Mouse (Mus musculus) retina, embryonic 14.5 days (tissue): ENCODE results near the gene Nr3c2.

Experiments
- DNase-seq: peaks from one replicate; pipeline ENCODE4 v3.0.0-alpha.2; 2015; ENCODE audit warnings: low spot score

The Nr3c2 gene

GRCm38 (mm10) chr8:77170439-77170759 lies 271.2 kb downstream of the Nr3c2 start:
- no peak for DNase-seq

- DNase-seq: no peak
These were observed 273.9 kb downstream of the Nr3c2 start for GRCm38 (mm10) chr8:77173075-77173657.

GRCm38 (mm10) chr8:77173736-77174135 lies 274.5 kb downstream of the Nr3c2 start:
- no peak for DNase-seq

- no peak for DNase-seq
These were observed 276.2 kb downstream of the Nr3c2 start for GRCm38 (mm10) chr8:77175471-77175870.

GRCm38 (mm10) chr8:77176343-77176742 lies 277.1 kb downstream of the Nr3c2 start:
- DNase-seq: no peak

- no peak for DNase-seq
These were observed 286.6 kb downstream of the Nr3c2 start for GRCm38 (mm10) chr8:77185816-77186215.

GRCm38 (mm10) chr8:77186914-77187536 lies 287.8 kb downstream of the Nr3c2 start:
- no peak for DNase-seq

- no peak for DNase-seq
These were observed 288.5 kb downstream of the Nr3c2 start for GRCm38 (mm10) chr8:77187748-77188147.

- no peak for DNase-seq
These were observed 289.1 kb downstream of the Nr3c2 start for GRCm38 (mm10) chr8:77188298-77188697.

- DNase-seq: no peak
These were observed 290.1 kb downstream of the Nr3c2 start for GRCm38 (mm10) chr8:77189318-77189717.

GRCm38 (mm10) chr8:77190393-77190792 lies 291.2 kb downstream of the Nr3c2 start:
- DNase-seq: no peak

GRCm38 (mm10) chr8:77209297-77209696 lies 310.1 kb downstream of the Nr3c2 start:
- no peak for DNase-seq

- DNase-seq: no peak
These were observed 314.7 kb downstream of the Nr3c2 start for GRCm38 (mm10) chr8:77213893-77214464.

GRCm38 (mm10) chr8:77214665-77215064 lies 315.4 kb downstream of the Nr3c2 start:
- no peak for DNase-seq

GRCm38 (mm10) chr8:77215191-77215590 lies 315.9 kb downstream of the Nr3c2 start:
- no peak for DNase-seq

GRCm38 (mm10) chr8:77223123-77223522 lies 323.9 kb downstream of the Nr3c2 start:
- DNase-seq: no peak

- no peak for DNase-seq
These were observed 328.5 kb downstream of the Nr3c2 start for GRCm38 (mm10) chr8:77227742-77228141.

GRCm38 (mm10) chr8:77228688-77229087 lies 329.4 kb downstream of the Nr3c2 start:
- DNase-seq: peak; percentile 30

GRCm38 (mm10) chr8:77231211-77231610 lies 332.0 kb downstream of the Nr3c2 start:
- no peak for DNase-seq

- no peak for DNase-seq
These were observed 332.6 kb downstream of the Nr3c2 start for GRCm38 (mm10) chr8:77231834-77232233.

GRCm38 (mm10) chr8:77232411-77232810 lies 333.2 kb downstream of the Nr3c2 start:
- DNase-seq: no peak

GRCm38 (mm10) chr8:77236701-77237100 lies 337.5 kb downstream of the Nr3c2 start:
- DNase-seq: no peak

GRCm38 (mm10) chr8:77239462-77239861 lies 340.2 kb downstream of the Nr3c2 start:
- DNase-seq: no peak

GRCm38 (mm10) chr8:77241381-77241780 lies 342.1 kb downstream of the Nr3c2 start:
- no peak for DNase-seq
